Mouse (Mus musculus): Measurements from ENCODE around the gene Uvrag.

The Uvrag gene

DNA sequence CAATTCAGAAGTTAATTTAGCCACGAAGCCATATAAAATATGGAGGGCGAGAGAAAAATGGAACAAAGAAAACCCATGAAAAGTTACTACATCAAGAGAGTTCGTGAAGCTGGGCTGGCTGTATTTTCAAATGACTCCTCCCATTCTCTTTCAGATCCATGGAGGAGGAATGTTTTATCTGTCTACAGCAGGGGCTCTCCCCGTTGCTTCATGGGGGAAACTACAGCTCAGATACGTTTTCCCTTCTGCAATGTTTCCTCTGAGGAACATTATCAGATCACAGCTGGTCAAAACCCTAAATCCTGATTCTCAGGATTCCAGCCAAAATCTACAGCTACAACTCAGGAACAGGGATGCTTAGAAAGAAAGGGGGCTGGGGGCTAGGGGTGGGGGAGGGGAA is 246.2 kb downstream of the Uvrag start:
- in situ Hi-C loops (cut with MboI, MseI): no loop called here

DNA sequence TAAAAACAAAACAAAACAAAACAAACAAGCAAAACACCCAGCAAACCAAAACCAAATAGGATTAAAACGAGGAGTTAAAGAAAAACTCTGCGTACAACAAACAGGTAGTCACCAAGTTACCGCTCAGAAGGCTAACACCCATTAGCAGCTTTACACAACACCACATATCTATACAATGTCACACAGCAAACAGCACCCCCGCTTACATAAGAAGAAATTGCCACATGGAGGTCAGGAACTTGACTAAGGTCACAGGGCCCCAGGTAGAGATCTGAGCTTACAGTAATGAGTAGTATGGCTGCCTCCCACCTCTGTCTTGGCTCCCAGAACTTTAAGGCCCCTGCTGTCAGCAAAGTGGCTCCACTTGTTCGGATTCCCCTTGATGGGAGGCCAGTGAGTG is 246.6 kb downstream of the Uvrag start:
- in situ Hi-C loops (cut with MboI, MseI): no loop called here

DNA sequence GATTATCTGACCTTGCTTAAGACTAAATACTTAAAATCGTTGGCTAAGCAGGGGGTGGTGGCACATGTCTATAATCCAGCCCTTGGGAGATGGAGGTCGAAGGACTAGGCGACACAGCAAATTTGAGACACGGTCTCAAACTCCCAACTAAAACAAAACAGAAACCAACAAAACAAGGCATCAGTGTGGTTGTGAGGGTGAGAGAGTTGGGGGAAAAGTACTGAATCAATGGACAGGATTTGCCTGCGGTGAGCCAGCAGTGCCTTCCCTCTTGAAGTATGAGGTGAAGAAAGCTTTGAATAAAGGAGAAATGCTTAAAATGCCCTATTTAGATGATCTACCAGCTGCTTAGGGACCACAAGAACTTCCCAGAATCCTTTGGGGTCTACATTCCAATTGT is 247.8 kb downstream of the Uvrag start:
- in situ Hi-C loops (cut with MboI, MseI): no loop called here

DNA sequence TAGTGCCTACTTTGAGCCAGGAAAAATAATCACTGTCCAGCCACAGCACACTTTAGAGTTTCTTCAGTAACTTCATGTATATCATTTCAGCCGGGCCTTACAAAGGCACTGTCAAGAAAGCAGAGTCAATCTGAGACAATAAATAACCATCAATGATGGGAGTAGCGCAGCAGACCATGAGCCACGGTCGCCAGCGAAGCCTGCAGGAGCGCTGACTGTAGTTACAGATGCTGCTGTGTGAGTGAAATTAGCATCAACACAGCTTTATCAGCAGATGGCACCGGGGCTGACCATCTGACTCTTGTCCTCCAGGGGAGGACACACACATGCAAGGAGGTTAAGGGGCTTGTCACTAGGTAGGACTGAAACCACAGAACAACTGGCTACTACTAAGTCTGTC is 251.7 kb downstream of the Uvrag start:
- in situ Hi-C loops (cut with MboI, MseI): no loop called here

DNA sequence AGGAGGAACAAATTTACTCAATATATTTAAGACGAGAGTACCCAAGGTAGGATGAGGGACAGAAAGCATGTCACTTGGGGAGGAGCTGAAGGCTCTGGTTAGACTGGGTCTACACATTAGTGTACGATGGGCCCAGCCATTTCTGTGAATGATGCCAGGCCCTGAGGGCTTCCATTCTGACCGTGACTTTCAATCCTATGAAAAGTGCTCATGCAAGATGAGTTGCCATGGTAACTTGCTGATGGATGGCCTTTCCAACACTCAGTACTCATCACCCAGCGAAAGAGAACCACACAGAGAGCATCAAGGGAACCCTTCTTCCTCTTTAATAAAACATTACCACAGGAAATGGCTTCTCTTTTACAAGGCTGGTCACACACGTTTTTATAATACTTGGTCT is 252.1 kb downstream of the Uvrag start:
- in situ Hi-C loops (cut with MboI, MseI): no loop called here

DNA sequence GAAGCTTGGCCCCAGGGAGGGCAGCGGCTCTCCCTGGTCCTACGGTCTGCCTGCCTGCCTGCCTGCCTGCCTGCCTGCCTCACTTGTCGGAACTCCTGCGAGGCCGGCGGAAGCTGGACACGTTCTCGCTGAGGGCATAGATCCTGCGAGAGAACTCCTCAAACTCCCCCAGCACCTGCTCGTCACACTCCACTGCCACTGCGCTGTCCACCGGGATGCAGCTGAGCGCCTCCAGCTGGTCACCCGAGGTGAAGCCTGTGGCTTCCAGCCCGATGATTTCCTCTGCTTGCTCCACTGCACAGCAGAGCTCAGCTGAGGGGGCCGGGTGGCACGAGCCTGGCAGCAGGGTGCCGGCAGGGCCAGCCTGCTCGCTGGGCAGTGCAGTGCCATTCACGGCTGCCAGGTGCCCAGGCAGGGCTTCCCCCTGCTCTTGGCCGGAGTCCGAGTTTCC is 253.1 kb downstream of the Uvrag start:
- in situ Hi-C loops (cut with MboI, MseI): no loop called here

DNA sequence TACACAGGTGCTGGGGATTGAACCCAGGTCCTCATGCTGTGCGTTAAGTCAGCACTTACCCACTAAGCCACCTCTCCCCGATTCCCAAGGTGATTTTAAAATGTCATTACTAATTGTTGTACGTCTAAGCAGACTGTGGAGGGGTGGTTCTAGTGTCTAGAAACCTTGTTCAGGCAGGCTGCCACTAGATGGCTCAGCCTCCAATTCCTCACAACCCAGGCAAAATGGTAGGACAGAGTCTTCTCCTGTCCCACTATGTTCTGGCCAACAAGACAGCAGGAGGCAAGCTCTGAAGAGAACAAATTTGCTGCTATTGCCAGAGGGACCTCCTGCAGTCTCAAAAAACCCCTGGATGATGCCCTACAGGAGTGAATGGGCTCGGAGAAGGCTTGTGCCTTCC is 259.1 kb downstream of the Uvrag start:
- in situ Hi-C loops (cut with MboI, MseI): no loop called here

DNA sequence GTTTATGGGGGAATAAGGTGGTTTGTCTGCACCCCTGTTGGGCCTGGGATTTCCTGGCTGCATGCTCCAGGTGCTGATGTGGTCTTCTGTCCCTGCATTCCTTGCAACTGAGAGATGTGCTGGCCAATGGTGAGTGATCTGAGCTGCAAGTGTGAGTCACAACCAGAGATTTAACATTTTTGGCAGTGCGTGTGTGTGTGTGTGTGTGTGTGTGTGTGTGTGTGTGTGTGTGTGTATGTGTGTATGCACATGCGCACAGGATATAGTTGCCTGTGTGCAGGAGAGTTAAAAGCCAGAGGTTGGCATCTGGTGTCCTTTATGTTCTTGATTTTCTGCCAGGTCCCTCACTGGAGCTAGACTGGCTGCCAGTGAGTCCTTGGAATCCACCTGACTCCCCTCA is 261.8 kb downstream of the Uvrag start:
- in situ Hi-C loops (cut with MboI, MseI): no loop called here

DNA sequence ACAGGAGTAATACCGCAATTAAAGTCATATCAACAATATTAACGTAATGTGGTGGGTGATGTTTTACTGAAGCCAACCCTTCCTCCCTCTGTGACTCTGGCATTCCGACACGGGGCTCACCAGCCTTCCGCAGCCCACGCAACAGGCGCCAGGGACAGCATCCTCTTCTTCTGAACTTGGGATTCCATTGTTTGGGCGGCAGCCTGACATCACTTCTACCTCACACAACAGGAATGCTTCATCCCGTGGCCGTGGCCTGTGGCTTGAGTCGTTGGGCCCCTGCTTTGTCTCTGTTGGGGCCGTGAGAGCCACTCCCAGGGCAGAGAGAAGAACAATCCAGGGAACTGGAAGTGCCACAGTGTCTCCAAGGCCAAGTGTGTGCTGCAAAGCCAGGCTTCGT is 264.8 kb downstream of the Uvrag start:
- in situ Hi-C loops (cut with MboI, MseI): no loop called here

DNA sequence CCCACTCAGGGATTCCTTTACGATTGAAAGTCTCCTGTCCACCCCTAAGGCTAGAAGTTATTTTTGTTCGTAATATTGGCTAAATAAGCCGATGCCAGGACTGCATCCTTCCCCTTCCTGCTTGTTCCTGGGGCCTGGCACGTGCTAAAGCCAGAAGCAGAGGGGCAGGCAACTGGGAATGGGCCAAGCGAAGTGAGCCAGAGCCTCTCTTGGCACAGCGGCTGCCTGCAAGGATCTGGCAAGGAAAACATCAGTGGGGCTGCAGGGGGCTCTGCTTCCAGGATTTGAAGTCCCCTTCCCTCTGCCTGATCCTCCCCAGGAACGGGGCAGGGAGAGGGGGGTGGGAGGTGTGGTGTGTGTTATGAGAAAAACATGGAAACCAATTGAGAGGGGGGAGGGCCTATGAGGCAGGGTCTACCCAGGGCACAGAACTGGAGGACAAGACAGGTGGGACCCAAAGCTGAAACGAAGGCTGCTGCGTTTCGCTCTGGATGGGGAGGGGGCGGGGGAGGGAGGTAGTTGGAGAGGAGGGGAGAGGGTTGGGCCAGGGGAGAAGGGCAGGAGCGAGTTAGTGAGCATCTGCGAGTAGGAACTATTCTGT is 265.5 kb downstream of the Uvrag start:
- in situ Hi-C loops (cut with MboI, MseI): no loop called here

DNA sequence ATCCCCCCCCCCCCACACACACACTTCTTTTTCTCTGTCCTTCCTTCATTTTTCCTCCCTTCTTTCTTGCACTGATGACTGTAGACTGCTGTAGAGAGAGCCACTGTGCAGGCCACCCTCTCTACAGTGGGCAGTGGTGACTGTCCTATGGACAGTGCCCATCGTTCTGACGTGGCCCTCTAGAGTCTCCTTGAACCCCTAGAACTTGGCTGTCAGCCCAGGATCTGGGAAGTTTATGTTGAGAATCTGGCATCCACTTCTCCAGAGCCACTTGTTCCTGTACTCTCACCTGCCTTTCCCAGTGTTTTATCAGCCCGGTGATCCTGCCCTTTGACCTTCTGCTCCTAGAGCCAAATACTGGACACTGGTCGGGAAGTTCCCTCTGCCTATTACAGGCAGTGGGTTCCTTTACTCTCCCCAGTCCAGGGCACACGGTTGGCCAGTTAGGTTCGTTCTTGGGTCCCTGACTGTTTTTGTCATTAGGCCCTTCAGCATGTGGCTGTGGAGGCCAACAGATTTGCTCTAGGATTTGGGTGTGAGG is 266.5 kb downstream of the Uvrag start:
- in situ Hi-C loops (cut with MboI, MseI): no loop called here

DNA sequence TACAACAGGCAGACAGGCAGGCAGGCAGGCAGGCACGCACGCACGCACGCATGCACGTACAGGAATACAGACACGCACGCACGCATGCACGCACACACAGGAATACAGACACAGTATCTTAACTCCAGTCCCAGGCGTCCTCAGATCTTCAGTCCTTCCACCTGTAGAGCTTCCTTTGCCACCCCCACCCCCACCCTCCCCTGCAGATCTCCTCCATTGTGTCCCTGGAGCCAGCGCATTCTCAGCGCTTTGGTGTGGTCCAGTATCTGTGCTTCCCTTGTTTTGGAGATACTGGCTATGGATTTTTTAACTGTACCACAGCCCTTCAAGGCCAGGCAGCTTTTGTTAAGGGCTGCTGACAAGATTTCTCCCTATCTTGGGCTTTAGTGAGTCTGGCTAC is 267.6 kb downstream of the Uvrag start:
- in situ Hi-C loops (cut with MboI, MseI): no loop called here

DNA sequence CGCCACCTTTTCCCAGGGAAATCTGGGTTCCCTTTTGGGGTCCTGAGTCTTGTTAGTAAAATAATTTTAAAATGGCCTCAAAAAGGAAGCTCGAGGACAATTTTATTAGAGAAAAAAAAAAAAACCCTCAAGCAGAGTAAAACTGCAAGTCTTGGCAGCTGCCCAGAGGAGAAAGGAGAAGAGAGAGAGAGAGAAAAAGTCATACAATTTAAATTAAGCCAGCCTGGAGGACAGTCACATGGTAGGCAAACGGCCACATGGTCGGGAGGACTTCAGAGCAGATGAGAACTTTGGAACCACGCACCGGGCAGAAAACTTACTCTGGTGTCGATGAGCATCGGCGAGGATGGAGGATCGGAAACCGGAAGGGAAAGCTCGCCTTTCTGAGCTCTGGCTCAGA is 269.1 kb downstream of the Uvrag start:
- in situ Hi-C loops (cut with MboI, MseI): no loop called here

DNA sequence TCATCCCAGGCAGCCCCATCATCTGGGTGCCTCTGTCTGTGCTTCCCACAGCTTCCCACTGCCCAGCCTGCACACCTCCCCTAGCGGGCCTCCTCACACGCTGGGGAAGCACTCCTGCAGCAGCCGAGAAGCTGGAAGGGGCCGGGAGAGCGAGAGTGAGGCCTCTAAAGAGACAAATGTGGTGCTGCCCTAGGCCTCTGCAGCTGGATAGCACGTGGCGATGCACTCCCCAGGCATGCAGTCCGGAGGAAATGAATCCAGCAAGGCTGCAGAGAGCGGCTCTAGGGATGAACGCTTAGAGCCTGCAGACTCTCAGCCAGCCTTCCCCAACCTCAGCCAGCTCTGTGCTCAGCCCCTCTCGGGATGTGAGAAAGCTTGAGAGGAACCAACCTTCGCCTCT is 270.1 kb downstream of the Uvrag start:
- in situ Hi-C loops (cut with MboI, MseI): no loop called here

DNA sequence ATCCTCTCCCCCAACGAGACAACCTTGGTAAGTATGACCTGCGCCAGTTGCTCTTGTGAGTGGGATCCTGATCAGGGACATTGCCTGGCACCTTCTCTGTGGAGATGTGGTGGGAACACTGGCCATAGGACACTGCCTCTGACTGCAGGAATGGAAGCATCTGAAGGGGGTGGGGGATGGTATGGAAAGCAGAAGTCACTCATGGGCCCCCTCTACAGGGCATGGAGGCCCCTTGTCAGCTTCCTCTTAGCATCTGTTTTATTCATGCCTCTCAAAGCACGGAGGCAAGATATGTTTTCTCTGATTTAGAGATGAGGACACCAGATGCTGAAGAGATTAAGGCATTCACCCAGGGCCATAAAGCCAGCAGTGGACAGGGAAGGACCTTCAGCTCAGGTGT is 271.9 kb downstream of the Uvrag start:
- in situ Hi-C loops (cut with MboI, MseI): no loop called here

DNA sequence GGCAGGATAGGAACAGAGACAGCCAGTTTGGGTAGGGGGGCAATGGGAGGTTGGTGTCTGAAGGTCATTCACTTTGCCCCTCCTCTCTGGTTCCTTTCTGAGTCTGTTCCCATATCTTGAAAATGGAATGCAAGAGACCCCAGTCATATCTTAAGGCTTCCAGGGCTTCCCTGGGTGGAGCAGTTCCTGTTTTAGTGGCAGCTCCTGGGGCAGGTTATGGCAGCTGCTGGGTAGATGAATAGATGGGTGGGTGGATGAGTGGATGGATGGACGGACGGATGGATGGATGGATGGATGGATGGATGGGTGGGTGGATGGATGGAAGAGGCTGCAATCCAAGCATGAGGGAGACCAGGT is 273.2 kb downstream of the Uvrag start:
- in situ Hi-C loops (cut with MboI, MseI): no loop called here

DNA sequence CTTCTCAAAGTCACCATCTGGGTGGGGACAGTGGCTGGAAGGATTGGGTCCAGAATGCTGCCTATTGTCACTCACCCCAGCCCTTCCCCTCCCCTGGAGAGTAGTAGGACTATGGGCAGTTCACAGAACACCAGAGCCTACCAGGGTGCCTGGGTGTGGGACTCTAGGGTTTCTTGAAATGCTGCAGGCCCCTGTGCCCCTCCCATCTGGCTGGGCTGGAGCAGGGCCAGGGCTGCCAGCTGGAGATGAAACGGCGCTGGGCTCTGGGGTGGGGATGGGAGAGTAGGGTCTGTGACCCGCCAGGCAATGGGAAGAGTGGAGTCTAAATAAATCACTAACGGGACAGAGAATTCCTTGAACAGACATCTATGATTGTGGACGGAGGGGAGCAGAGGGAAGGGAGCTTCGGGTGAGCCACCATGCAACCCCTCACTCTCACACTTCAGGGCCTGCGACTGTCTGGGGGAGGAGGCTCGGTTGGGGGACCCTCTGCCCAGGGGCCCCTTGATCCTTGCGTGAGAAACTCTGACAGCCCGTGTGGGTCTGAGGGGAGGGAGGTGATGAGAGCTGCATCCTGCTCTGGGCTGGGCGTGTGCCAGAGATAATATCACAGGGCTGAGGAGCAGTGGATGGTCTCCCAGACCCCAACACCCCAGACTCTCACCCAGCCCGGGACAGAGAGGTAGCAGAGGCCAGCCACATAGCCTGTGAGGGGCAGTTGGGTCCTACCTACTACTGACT is 273.7 kb downstream of the Uvrag start:
- in situ Hi-C loops (cut with MboI, MseI): no loop called here

DNA sequence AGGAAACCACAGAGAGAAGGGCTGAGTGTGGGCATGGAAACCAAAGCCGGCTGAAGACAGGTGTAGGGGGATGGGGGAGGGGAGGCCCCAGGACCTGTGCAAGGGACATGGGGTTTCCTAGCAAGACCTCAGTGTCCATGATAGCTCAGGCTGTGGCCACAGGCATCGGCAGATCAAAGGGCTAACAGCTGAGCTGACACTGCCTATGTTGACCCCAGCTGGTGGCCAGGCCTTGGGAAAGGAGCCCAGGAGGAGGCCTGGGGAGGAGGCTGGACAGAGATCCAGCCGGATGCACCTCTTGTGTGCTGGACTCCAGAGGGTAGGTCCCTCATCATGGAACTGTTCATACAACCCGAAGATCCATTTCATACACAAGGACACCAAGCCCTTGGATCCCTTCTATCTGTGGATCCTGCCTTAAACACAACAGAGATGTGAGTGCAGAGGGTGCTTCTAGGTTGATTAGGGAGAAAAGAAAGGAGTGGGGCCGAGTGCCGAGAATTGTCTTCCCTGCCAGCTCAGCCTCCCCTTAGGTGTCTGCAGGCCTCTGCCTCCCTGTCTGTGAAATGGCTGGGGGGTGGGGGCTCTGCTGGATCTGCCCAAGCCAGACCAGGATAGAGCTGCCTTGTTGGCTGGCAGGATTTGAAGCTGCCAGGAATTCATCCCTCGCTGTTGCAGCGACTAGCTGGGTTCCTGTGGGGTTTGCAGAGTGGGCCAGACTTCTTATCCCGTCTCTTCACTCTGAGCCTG is 276.8 kb downstream of the Uvrag start:
- in situ Hi-C loops (cut with MboI, MseI): no loop called here

DNA sequence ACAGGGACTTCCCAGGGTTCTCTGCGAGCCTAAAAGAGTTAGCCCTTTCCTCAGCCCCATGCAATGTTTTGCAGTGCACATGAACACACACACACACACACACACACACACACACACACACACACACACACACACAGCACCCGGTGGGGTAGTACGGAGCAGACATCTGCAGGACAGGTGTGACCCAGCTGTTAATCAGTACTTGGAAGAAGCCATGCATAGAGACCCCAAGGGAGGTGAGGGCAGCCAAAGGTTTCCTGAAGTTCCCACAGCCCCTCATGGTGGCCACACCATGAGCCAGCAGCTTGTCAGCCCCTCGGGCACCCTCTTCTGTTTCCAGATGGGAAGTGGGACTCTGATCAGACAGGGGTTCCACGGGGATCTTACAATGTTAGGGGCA is 277.9 kb downstream of the Uvrag start:
- in situ Hi-C loops (cut with MboI, MseI): no loop called here

DNA sequence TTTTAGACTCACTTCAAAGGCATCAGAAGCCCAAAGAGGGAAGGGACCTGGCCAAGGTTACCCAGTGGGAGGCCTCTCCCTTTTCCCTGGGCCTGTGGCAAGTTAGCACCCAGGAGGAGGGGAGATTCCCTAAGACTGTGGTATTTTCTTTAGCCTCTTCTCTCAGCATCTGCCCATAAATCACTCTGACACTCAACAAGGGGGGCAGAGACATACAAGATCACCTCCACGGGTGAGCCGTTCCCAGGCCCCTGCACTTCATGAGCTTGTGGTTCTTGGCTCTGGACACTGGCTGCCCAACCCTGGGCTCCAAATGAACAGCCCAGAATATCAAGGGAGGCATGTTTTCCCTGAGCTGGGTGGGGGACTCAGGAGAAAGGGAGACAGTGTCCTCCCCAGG is 279.9 kb downstream of the Uvrag start:
- in situ Hi-C loops (cut with MboI, MseI): no loop called here

DNA sequence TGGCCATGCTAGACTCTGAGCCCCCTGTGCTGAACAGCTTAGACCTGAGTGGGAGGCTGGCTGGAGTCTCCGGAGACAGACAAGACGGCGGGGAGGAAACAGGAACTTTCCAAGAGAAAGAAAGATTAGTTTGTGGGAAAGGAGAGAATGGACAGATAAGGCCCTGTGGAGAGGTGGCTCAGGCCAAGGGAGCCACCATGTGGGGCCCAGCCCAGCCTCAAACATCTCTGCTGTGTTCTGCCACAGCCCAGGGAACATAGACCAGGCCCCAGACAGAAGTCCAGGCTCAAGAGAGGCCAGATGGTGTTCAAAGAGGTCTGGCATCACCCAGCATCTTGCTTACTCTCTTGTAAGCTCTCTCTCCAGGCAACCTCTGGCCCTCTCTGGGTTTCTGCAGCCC is 283.8 kb downstream of the Uvrag start:
- in situ Hi-C loops (cut with MboI, MseI): loop anchor here (10.0 kb wide), 1 partner anchor 1192 kb away; no protein-coding TSS in a partner anchor

DNA sequence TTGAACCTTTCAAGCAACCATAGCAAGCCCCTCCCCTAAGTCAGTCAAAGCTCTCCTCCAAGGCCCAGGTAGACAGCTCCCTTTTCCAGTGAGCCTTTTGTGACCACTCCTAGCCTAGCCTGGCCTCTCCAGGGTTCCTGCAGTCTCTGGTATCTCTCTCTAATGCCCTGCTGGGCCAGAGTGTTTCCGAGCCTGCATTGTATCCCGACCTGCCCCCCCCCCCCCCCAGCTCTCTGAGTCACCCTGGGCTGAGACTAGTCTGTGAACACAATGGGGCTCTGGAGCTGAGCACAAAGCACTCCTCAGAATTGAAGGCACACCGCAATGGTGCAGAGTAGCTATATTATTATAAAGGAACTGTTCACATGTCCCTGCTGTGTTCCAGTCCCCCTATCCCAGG is 284.8 kb downstream of the Uvrag start:
- in situ Hi-C loops (cut with MboI, MseI): loop anchor here (10.0 kb wide), 1 partner anchor 1191 kb away; no protein-coding TSS in a partner anchor

DNA sequence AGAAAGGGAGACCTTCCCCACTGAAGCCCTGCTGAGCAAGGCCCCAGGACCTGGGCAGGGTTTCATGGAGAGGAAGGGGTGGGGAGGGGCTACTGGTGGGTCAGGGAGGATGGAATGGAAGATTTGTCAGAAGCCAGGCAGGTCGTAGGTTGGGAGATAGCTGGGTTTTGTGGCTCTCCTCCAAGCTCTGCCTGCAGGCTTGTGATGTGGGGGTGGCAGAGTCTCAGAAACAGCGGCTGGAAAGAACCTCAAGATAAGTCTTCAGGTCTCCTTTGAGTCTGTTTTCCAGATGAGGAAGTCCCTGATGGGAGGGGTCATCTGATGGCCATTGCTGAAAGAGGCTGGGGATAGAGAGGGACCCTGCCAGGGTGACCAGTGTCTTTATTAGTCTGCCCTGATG is 285.6 kb downstream of the Uvrag start:
- in situ Hi-C loops (cut with MboI, MseI): loop anchor here (10.0 kb wide), 1 partner anchor 1191 kb away; no protein-coding TSS in a partner anchor

Measured in T-helper 2 cell (primary cell).